Mouse (Mus musculus): ENCODE measurements at regions not wholly inside any gene's neighbourhood (a gene's known extent, or its start where the extent isn't known, plus 50 kb on each side); places are given as distances from the start of the nearest gene placed in this dataset.

DNA sequence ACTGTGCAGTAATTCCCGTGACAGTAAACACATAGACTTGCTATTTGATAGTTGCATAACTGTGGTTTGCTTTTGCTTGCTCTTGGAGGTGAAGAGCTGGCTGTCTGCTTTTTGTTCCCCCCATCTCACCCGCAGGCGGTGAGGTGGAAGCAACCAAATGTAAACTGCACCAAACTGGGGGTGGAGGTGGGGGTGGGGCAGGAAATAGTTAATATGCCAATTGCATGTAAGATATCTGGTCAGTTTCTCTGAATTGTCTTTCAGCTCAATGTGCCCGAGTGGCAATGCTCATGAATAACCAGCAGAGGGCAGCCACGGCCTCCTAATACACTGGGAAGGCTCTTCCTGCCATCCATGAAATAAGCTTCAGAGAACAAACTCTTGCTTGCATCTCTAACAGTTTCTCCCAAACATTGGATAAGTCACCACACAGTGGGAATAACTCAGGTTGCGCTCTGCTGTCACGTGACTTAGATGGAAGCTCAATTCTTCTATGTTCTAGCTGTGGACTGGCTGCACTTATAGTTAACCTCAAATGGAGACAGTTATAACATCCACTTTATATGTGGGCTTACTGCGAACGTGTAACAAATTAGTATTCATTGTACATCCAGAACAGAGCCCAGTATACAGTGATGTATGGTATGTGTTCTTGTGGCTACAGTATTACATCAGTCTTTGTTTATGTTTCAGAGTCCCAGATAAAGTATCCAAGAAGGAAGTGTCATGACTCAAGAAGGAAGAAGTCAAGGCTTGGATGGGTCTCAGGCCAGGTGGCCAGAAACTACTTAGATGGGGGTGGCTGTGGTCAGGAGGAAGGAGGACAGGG is 62.0 kb upstream of the Egflam start:
- peak; percentile 49 for DNase-seq (ENCODE audit: low spot score)

DNA sequence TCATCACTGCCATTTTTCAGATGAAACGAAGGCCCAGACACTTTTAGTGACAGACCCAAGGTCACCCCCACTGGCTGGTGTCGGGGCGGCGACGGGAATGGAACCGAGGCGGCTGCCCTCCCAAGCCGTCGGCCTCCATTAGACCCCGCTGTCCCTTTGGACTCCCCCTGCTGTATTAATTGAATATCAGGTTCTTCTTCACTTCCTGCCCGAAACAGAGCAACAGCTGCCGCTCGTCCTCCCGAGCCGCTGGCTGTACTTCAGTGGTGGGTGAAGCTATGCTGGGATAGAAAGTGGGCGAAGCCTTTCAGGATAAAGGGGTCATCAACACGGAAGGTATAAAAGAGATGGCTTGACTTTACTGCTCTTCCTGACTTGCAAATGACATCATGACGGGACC is 64.4 kb upstream of the Egflam start:
- DNase-seq (ENCODE audit: low spot score), result no peak

DNA sequence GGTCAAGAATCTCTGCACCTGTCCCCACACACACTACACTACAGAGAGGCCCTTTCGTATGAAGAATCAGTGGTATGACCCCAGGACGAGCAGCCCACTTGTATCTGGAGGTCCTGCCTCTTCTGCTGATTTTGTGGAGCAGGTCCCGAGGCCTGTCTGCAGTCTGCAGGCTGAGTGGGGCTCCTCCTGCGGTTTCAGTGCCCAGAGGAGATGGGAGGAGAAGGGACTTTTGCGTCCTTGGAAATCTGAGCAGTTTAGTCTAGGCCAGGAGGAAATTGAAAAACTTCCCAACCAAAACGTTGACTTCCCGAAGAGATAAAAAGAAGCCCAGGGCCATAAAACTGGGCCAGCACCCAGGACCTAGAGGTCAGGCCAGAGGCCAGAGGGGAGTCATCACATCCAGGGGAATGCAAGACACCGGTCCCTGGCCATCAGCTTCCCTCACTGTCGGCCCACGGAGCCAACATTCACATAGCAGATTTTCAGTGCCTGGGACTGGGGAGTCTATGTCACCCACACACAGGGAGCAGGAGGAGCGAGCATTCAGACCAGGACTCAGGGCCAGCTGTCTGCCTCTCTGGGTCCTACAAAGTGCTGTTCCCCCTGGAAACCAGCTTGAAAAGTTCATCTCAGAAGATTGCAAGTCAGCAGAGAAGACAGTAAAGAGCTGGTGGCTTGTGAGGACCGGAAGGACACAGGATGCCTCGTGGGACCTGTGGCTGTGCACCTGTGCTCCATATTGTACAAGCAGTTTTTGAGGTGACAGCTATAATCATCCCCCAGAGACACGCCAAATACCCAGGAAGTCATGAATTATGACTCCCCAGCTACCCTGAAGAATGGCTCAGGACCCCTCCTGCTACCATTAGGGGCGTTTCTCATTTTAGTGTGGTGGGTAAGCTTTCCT is 65.5 kb upstream of the Egflam start:
- no peak for DNase-seq (ENCODE audit: low spot score)

DNA sequence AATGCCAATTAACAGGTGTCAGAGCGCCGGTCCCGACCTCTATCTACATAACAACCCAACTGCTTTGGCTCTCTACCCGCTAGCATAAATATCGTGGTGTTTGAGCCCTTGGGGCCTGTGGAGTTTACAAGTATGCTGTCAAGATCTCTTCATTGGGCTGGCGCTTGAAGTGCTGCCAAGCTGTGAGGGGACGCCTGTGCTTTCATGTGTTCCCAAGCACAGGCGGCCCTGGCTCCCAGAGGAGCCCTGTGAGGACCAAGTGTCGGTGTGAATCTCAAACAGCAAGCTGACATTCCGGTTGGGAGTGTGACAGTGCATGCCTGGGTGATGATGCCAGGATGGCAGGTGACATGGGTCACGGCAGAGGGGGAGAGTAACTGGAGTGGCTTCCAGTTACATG is 82.0 kb upstream of the Egflam start:
- DNase-seq (ENCODE audit: low spot score), result no peak

DNA sequence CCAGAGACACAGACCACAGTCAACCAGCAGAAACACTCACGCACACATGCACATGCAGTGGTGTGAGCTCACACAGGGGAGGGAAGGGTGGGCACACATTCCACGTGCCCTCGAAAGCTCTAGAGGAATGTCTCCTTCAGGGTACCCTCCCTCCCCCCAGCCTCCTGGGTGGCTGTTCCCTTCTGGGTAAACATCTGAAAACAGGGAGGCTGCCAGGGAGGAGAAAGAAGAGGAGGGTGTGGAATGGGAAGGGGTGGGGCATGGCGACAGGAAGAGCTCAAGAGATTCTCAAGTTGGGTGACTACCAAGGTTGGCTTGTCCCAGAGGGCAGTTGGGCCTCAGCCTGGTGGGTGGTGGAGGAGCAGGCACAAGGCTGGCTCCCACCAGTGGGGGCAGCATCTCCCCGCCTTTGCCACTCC is 82.6 kb upstream of the Egflam start:
- DNase-seq (ENCODE audit: low spot score), result no peak

DNA sequence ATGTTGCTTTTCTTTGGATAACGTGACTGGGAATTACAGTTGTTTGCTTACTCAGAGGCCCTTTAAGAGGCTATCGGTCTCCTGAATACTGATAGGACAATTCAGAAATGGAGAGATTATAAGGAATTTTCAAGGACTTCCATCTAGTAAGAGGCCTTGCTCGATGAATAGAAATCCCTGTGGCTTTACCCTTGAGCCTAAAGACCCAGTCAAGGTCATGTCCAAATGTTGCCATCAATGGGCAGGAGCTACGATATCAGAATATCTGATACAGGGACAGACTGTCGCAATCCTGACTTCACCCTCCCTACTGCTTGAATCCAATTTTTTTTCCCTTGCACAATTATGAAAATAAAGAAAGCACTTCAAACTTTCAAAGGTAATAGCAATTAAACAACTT is 85.5 kb upstream of the Egflam start:
- no peak for DNase-seq (ENCODE audit: low spot score)

DNA sequence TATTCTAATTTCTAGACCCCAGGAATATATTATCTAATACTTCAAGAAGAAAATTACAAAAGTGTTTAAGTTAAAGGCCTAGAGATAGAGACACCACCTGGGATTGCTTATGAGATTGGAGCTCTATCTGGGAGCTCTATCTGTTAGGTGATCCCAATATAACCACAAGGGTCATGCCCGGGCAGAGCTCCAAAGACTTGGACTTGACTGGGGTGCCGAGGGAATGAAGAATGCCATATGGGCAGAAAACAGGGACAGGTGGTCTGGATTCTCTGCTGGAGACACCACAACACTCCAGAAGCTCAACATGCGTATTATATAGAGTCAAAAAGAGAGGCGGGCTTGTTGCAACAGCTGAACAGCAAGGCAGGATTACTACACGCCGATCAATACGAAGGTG is 92.9 kb upstream of the Egflam start:
- no peak for DNase-seq (ENCODE audit: low spot score)

DNA sequence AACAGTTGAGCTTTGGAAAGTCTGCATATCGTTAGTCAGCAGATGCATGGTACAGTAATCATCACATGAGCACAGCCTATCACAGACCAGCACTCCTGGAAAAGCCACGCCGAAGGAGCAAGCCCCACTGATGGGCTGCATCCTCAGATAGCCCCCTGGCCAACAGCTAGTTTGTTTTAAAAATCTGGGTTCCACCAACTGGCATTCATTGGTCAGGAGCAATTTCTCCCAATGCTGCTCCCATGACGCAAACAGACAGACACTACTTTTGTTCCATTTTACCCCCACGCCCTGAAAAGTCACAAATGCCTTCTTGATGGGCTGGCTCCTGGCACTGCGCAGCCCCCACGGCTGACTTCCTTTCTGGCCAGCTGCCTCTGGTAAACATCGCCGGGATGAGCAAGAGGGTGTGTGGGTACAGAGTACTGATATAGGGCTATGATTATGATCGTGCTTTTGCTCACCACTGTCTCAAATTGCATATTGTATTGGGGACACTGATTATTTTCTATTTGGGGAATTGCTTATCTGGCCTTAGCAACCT is 95.0 kb upstream of the Egflam start:
- no peak for DNase-seq (ENCODE audit: low spot score)

DNA sequence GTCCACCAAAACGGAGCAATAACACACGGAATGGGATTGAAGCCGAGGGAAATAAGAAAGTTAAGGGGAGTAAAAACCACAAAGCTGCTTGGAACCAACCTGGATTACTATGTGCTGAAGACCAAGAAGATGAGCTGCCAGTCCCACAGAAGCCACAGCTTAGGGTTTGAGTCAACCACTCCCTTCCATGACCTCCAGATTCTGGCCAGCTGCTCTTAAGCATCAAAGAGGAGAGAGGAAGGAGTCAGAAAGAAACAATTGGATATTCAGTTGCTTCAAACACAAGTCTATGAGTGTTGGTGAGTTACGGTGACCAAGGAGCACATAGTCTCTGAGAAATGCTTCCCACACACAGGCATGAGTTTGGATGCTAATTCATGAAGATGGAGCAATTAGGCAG is 99.7 kb upstream of the Egflam start:
- DNase-seq (ENCODE audit: low spot score), result no peak

DNA sequence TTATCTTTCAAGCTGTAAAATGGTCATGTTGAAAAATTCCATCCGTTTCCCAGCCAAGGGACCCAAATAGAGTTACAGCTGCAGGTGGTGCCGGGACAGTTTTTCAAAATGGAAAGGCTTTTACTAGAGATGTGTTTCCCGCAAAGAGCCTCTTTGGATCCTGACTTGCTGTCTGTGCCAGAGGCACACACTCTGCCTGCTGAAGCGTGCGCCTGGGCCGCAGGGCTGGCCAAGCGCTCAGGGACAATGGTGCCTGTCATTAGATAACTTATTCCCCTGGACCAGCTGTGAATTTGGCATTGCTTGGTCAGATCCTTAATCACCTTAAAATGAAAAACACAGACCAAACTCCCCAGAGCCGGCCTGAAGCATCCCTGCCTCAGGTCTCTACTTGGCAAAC is 110.3 kb upstream of the Egflam start:
- no peak for DNase-seq (ENCODE audit: low spot score)

DNA sequence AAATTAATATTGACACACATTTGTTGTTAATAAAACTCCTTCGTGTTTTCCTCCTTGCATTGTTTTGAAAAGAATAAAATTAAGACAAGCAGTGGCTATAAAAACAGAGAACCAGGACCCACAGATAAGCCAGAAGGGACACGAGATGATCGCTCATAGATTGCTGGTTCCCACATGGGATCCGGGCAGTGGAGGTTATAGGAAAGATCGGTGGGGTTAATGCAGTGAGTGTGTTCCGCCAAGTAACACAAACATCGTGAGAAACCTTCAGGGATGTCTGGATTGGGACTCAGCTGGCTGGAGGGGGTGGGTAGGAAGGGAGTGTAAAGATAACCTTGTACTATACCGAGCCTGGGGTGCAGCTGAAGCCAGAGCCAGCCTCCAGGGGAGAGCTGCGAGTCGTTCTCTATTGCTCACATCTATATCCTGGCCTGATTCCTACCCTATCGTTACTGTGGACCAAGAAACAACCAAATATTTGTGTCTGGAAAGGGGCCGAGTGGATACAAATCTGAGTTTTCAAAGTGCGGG is 116.6 kb upstream of the Egflam start:
- DNase-seq (ENCODE audit: low spot score), result no peak

DNA sequence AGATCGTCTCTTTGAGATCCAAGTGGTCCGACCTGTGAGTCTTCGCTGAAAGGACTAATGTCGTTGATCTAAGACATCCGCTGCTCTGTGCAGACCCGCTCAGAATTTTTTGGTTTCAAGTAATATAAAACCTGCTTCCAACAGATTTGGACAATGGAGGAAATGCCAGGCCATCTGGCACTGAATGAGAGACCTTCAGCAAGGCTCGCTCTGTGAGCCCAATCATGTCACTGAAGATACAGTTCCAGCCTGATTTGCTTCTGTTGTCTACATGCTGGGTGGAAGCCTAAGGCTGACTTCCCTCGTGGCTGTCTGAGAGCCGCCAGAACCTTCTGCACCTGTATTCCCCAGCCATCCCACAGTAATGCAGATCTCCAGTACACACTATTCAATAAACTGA is 123.4 kb upstream of the Egflam start:
- DNase-seq (ENCODE audit: low spot score), result no peak

DNA sequence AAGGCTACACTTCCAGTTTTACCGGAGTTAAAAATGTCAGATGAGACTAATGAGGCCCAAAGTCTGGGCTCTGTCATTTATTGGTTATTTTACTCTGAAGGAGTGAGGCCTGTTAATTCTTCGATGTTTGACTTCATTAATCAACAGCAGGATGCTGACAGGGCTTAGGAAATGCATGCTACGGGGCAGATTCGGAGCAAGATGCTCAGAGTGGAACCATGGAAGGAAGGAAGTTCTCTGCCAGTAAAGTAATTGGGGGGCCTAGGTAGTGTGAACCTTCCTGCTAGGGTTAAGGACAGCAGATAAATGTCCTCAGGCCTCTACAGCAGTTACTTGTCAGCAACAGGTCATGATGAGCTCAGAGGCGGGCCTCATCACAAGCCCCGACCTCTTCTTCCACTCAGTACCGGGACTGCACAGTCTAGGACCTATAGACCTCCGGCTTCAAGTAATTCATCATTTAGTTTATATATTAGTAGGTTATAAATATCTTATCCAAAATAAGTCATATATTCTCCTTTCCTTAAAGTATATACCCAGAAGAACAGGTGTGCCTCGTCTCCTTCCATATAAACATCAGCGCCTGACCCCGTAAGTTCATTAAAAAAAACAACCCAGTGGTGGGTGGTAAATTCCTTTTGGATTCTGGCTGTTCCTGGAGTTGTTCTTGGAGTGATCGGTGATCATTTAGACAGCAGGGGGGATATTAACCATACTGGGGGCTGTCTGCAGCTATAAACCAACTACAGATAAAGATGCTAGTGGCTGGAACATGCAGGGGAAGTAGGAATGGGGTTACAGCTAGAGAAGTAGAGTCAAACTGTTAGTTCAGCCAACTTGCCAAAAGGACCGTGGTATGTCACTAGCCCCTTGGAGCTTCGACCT is 124.9 kb upstream of the Egflam start:
- no peak for DNase-seq (ENCODE audit: low spot score)

DNA sequence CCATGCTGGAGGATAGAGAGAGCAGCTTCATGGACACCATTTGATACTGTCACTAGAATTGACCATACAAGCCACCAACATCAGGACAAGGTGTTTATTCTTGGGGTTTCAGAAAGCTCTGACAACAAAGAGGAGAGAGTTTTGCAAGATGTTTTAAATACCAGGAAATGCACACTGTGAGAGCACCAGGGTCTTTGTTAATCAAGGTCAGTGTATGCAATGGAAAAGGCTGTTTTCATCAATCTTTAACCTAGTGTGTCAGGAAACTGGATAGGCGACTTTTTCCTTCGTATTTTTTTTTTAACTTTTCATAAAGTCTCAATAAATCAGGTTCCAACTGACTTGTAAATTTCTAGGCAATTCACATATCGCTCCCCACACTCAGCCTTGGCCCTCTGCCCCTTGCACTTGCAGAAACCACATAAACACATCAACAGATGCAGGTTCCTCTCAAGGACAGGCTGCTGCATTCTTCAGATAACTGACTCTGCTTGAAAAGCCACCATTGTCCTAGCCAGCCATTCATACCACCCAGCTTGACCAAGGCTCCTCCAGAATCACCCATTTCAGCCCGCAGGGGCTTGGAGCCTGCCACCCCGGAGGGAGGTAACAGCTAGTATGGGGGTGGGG is 132.9 kb upstream of the Egflam start:
- DNase-seq (ENCODE audit: low spot score), result no peak

DNA sequence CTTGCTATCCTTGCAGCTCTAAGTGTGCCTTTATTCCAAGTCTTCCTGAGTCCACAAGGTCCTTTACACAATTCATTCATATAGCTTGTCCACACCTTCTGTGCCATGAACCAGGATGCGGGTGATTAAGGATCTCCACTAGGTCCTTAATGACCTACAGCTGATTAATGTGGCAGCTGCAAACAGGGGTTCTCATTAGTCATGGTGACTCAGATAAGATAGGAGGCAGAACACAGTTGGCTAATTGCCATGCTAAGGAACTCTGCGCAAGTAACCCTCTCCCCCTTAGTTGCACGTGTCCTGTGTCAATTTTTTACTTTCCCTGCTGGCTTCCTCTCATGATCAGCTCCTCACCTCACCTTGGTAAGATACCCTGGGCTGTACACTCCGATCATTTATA is 139.7 kb upstream of the Egflam start:
- no peak for DNase-seq (ENCODE audit: low spot score)

DNA sequence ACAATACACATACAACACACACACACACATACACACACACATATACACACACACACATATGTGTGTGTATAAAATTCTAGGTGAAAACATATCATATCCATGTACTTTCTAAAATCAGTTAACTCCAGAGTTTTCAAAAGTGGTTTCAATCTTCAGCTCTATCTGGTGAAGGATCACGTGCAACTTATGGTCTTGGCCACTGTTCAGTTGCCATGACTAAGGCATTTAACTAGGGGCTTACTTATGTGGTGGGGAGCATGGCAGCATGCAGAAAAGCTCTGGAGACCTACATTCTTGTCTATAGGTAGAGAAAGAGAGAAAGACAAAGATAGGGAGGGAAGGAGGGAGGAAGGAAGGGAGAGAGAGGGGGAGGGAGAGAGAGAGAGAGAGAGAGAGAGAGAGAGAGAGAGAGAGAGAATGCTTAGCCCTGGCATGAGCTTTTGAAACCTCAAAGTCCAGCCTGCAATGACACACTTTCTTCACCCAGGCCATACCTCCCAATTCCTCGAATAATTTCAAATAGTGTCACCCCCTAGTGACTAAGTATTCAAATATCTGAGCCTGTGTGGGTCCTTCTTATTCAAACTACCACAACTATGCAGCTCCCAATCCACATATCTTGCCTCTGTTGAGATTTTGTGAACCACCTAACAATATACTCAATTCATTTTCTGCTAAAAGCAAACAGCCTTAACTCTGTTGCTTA is 155.1 kb upstream of the Egflam start:
- no peak for DNase-seq (ENCODE audit: low spot score)

DNA sequence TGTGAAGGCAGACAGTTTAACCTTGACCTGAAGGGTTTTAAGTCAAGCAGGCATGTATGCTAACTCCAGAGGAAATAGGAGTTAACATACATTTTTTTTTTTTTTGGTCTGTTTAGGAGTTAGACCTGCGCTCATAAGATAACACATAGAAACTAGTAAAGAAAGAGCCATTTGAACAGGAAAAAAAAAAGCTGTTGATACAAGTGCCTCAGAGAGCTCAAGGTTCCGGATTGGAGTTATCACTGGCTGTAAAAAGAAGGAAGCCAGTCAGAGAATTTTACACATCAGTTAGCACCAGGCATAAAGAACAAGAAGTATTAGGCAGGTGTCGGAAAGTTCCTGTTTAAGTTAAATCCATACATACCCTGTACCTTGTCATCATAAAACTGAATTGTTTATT is 156.2 kb upstream of the Egflam start:
- DNase-seq (ENCODE audit: low spot score), result no peak

DNA sequence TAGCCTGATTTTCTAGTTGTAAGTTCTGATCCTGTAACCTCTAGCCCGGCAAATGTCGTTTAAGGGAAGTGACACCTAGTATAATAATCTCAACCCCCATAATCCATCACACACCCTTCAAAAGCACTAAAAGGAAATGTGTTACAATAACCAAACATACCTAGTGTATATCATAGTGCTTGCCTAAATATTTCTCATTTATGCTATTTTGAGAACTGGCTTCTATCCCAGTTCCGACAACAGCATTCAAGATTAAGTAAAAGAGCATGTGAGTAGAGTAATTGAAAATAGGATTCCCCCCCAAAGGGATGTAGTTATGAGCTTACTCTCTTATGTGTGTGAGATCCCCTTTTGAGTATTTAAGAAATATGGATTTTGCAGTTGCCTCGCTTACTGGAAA is 165.1 kb upstream of the Egflam start:
- DNase-seq (ENCODE audit: low spot score), result no peak

DNA sequence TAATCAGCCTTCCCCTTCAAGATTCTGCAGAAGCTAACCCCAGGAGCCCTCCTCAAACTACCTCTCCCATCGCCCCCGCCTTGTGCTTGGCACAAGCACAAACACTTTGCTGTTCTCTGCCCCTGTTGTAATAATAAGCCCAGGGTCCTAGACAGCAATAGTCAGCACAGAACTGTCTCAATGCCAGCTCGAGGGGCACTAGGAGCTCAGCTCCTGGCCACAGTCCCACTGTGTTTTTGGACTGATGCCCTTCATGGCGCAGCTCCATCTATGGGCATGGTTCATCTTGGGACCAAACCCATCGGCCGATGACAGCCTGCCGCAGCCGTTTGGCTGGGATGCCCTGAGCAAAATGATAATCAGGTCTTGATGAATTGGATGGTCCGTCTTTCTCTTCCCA is 165.5 kb upstream of the Egflam start:
- no peak for DNase-seq (ENCODE audit: low spot score)

DNA sequence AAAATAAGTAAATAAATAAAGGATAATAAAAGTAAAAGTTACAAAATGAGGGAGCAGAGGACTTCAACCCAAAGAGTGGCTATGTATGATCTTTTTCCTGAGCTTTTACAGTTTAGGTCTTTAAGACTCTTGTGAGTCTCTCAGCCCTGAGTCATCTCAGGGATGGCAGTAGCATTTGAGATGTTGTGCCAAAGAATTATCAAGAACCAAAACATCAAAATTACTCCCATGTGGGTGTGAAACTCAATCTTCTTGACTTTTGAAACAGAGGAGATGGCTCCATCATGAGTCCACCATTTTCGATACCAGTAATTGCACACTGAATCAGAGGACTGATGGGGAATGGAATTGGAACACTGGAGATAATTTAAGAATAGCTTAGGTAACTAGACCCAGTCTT is 174.0 kb upstream of the Egflam start:
- no peak for DNase-seq (ENCODE audit: low spot score)

DNA sequence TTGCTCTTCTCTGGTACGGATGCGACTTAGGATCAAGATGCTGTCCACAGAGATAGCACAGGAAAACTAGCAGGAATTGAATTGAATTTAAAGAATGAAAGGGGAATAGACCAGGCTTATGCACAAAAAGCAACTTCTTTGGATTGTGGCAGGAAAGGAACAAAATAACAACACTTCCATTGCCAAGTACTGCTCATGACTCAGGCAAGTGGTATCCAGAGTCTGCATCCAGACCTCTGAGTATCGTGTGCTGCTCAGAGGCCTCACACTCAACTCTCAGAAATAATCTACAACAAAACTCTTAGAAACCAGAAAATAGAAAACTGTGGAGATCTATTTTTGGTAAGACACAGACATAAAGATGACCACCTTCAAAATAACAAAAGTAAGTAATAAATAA is 176.1 kb upstream of the Egflam start:
- no peak for DNase-seq (ENCODE audit: low spot score)
